Mouse (Mus musculus) layer of hippocampus, postnatal 10 days (tissue): ENCODE measurements around the gene Acoxl. TPM values are rescaled to one million over a fixed set of nuclear protein-coding genes. Genes with fewer than 3 reads are reported as not detected.

Experiments
- DNase-seq, 2 experiments: peaks; one replicate each; pipeline ENCODE4 v3.0.0; 2021; ENCODE audit warnings: low spot score in 2 of 2
- microRNA-seq, 2 experiments: library from miRNA; unstranded; fragments of <30 nt; microRNA quantifications; one replicate each; pipeline ENCODE4 v1.2.0; 2021
- total RNA-seq, 2 experiments: library from RNA; stranded (reverse); gene quantifications; 2 replicates each; pipeline ENCODE4 v1.2.3; 2021

Gene Acoxl
- total RNA-seq, 2 experiments from 2014 or later: 0.13 TPM; not detected in 1

GRCm38 (mm10) chr2:128169972-128170371 lies 331.3 kb downstream of the Acoxl start:
- peak; percentile 53 to 71 for DNase-seq

GRCm38 (mm10) chr2:128170614-128171013 lies 331.9 kb downstream of the Acoxl start:
- DNase-seq: no peak

GRCm38 (mm10) chr2:128172266-128172665 lies 333.6 kb downstream of the Acoxl start:
- DNase-seq: peak; percentile 58 to 68

Small RNA genes within 50 kb of the gene (microRNA-seq; reads per million reads assigned to microRNA genes)
- 0 reads per million in 2 experiments for gene Gm22411

Other genes starting within 250 kb of the Acoxl start
- gene Mal, start 182.2 kb upstream of the Acoxl start, total RNA-seq: 1 to 10 TPM; 3.0 to 3.1 TPM
- under 1 TPM; 0.53 to 0.54 TPM for gene Mall, start 108.9 kb upstream of the Acoxl start, total RNA-seq
- 10 to 100 TPM; 16.6 to 19.5 TPM for gene Nphp1, start 50.0 kb upstream of the Acoxl start, total RNA-seq
- gene Mtln, start 46.4 kb upstream of the Acoxl start, total RNA-seq: 10 to 100 TPM; 42.6 to 46.0 TPM
- 1 to 10 TPM; 1.5 to 2.5 TPM for gene Bub1, start 7.0 kb upstream of the Acoxl start, total RNA-seq